Mouse (Mus musculus) liver, embryonic 13.5 days (tissue): ENCODE data around the gene Prss34. TPM values are rescaled to one million over a fixed set of nuclear protein-coding genes. Genes with fewer than 3 reads are reported as not detected.
A peak's percentile ranks its signal among the peaks of the same experiment; 100 is the strongest.

Source experiments
- ATAC-seq: fragments of 200-750 bp; cut with Nextera tagmentation; 2 replicates; pipeline ENCODE4 v1.8.0; 2017; ENCODE audit warnings: low read depth, mild to moderate bottlenecking, moderate number of reproducible peaks, moderate library complexity
- DNase-seq: peaks from one replicate; pipeline ENCODE4 v3.0.0; 2022
- H3K27ac ChIP-seq: fragments of 300-500 bp; sonication (generic); 2 replicates; pipeline ENCODE4 v1.5.1; 2015; ENCODE audit warnings: moderate library complexity, mild to moderate bottlenecking, inconsistent platforms
- H3K27me3 ChIP-seq: fragments of 300-500 bp; sonication (generic); 2 replicates; pipeline ENCODE4 v1.6.1; 2015; ENCODE audit warnings: mild to moderate bottlenecking, inconsistent platforms
- H3K36me3 ChIP-seq: fragments of 300-500 bp; sonication (generic); 2 replicates; pipeline ENCODE4 v1.6.1; 2015; ENCODE audit warnings: mild to moderate bottlenecking, inconsistent platforms
- H3K4me1 ChIP-seq: fragments of 300-500 bp; sonication (generic); replicated peaks from 2 replicates; pipeline ENCODE4 v1.6.1; 2015; ENCODE audit warnings: inconsistent platforms
- H3K4me2 ChIP-seq: fragments of 300-500 bp; sonication (generic); 2 replicates; pipeline ENCODE4 v1.6.1; 2015; ENCODE audit warnings: inconsistent platforms, mild to moderate bottlenecking, moderate library complexity
- H3K4me3 ChIP-seq: fragments of 300-500 bp; sonication (generic); replicated peaks from 2 replicates; pipeline ENCODE4 v1.5.1; 2015; ENCODE audit warnings: mild to moderate bottlenecking, inconsistent platforms
- H3K9ac ChIP-seq: fragments of 300-500 bp; sonication (generic); 2 replicates; pipeline ENCODE4 v1.6.1; 2015; ENCODE audit warnings: mild to moderate bottlenecking, inconsistent platforms
- H3K9me3 ChIP-seq: fragments of 300-500 bp; sonication (generic); replicated peaks from 2 replicates; pipeline ENCODE4 v1.6.1; 2016; ENCODE audit warnings: inconsistent platforms
- WGBS: fragments of 180-500 bp; shearing (Covaris S2); methylation state at CpG from one replicate; pipeline ENCODE4 v1.1.7; 2015; ENCODE audit not compliant: insufficient replicate concordance; 5-methylcytosine and 5-hydroxymethylcytosine counted together
- polyA plus RNA-seq: library from polyadenylated mRNA; unstranded; fragments of >200 nt; fragmentation: Nextera tagmentation; extraction: Ambion mirVana; gene quantifications from 2 replicates; pipeline ENCODE4 v1.2.1, GENCODE M21; 2015

The Prss34 gene
- 0.82 and 1.2 TPM in 2 replicates for polyA plus RNA-seq

- H3K4me3 ChIP-seq, result no peak within 1 kb of the TSS
- DNase-seq, result no peak
- WGBS, result 53% methylated on average over 5 of the region's 5 CpGs
Observed at GRCm38 (mm10) chr17:25298094-25298493, at the start of gene Prss34. TSS of gene Prss34 (plus strand) at chr17:25298394.

GRCm38 (mm10) chr17:25250181-25250835, 47.9 kb upstream of the Prss34 start:
- Histone ChIP-seq H3K4me1 (no peaks in the 10 kb centered on the region), H3K9me3 (no peaks in the 10 kb centered on the region), H3K27ac (no peak overlapping the region), H3K9ac (no peak overlapping the region), H3K27me3 (peaks cover 53% of the 10 kb centered on the region), H3K4me2 (no peak overlapping the region), H3K4me3 (no peak overlapping the region), H3K36me3 (no peaks in the 10 kb centered on the region)
- DNase-seq (no peak), ATAC-seq (no peak)
- WGBS, result 68% methylated on average over 8 of the region's 8 CpGs

More at GRCm38 (mm10) chr17:25298094-25298493, at the start of gene Prss34:
- H3K4me1 ChIP-seq, result peaks cover 3% of the 10 kb centered on the region; the same call in 1 of the 2 replicates
- no peaks in the 10 kb centered on the region for H3K9me3 ChIP-seq
- no peak within 1 kb of the TSS for H3K9ac ChIP-seq
- H3K36me3 ChIP-seq, result no peaks in the 10 kb centered on the region
- no peak within 1 kb of the TSS for H3K27ac ChIP-seq
- no peak for ATAC-seq
- H3K4me2 ChIP-seq, result no peak within 1 kb of the TSS
- H3K27me3 ChIP-seq, result peaks cover 29% of the 10 kb centered on the region; the same call in 1 of the 2 replicates

GRCm38 (mm10) chr17:25252643-25253042, 45.6 kb upstream of the Prss34 start:
- Histone ChIP-seq H3K27ac (no peak overlapping the region), H3K4me2 (no peak overlapping the region), H3K36me3 (no peaks in the 10 kb centered on the region), H3K9me3 (no peaks in the 10 kb centered on the region), H3K4me1 (peaks cover 12% of the 10 kb centered on the region), H3K9ac (no peak overlapping the region), H3K4me3 (no peak overlapping the region), H3K27me3 (peaks cover 71% of the 10 kb centered on the region)
- ATAC-seq (no peak), DNase-seq (no peak)
- WGBS, result 46% methylated on average over 3 of the region's 3 CpGs

GRCm38 (mm10) chr17:25253760-25254159, 44.4 kb upstream of the Prss34 start:
- DNase-seq (no peak), ATAC-seq (no peak)
- WGBS, result 51% methylated on average over 10 of the region's 10 CpGs
- H3K9me3 ChIP-seq, result no peaks in the 10 kb centered on the region
- H3K9ac ChIP-seq, result no peak overlapping the region
- H3K36me3 ChIP-seq, result no peaks in the 10 kb centered on the region
- peaks cover 15% of the 10 kb centered on the region for H3K4me1 ChIP-seq
- no peak overlapping the region for H3K4me3 ChIP-seq
- H3K27ac ChIP-seq, result no peak overlapping the region
- no peak overlapping the region for H3K4me2 ChIP-seq
- peaks cover 67% of the 10 kb centered on the region for H3K27me3 ChIP-seq

- no peak for DNase-seq
- no peaks in the 10 kb centered on the region for H3K9me3 ChIP-seq
- peaks cover 67% of the 10 kb centered on the region for H3K27me3 ChIP-seq
- no peak for ATAC-seq
- H3K9ac ChIP-seq, result no peak overlapping the region
- peaks cover 13% of the 10 kb centered on the region for H3K36me3 ChIP-seq
- 0 out of 2 replicates have a peak overlapping the region, but pooled peaks have one; percentile 43 for H3K4me3 ChIP-seq
- no peak overlapping the region for H3K27ac ChIP-seq
- H3K4me1 ChIP-seq, result peaks cover 15% of the 10 kb centered on the region
- WGBS, result 51% methylated on average over 2 of the region's 2 CpGs
- no peak overlapping the region for H3K4me2 ChIP-seq
Observed at GRCm38 (mm10) chr17:25255110-25255509, 43.1 kb upstream of the Prss34 start.

- H3K9me3 ChIP-seq, result no peaks in the 10 kb centered on the region
- no peak for DNase-seq
- WGBS, result 5% methylated on average over 35 of the region's 35 CpGs
- peaks cover 18% of the 10 kb centered on the region for H3K36me3 ChIP-seq
- 0 out of 2 replicates have a peak, but pooled peaks have one; percentile 3 for ATAC-seq
- peak within 1 kb of the TSS; percentile 52 for H3K9ac ChIP-seq
- H3K4me1 ChIP-seq, result peaks cover 15% of the 10 kb centered on the region
- H3K27me3 ChIP-seq, result peaks cover 62% of the 10 kb centered on the region
- H3K27ac ChIP-seq, result no peak within 1 kb of the TSS
- H3K4me3 ChIP-seq, result peak within 1 kb of the TSS; percentile 43
- H3K4me2 ChIP-seq, result peak within 1 kb of the TSS; percentile 61
Observed at GRCm38 (mm10) chr17:25256140-25256754, 41.9 kb upstream of the Prss34 start, which contains the start of gene Baiap3. TSS of gene Baiap3 (minus strand) at chr17:25256364.

- Histone ChIP-seq H3K4me3 (no peak overlapping the region), H3K4me2 (no peak overlapping the region), H3K4me1 (peaks cover 15% of the 10 kb centered on the region), H3K27me3 (peaks cover 48% of the 10 kb centered on the region), H3K9me3 (no peaks in the 10 kb centered on the region), H3K27ac (no peak overlapping the region), H3K9ac (no peak overlapping the region), H3K36me3 (peaks cover 24% of the 10 kb centered on the region)
- 45% methylated on average over 6 of the region's 6 CpGs for WGBS
- DNase-seq (no peak), ATAC-seq (no peak)
Observed at GRCm38 (mm10) chr17:25257804-25258261, 40.4 kb upstream of the Prss34 start.

GRCm38 (mm10) chr17:25264453-25264852, 33.7 kb upstream of the Prss34 start:
- Histone ChIP-seq H3K27me3 (no peaks in the 10 kb centered on the region), H3K27ac (no peak overlapping the region), H3K9ac (no peak overlapping the region), H3K36me3 (peaks cover 84% of the 10 kb centered on the region), H3K4me2 (no peak overlapping the region), H3K4me1 (peaks cover 3% of the 10 kb centered on the region; the same call in 1 of the 2 replicates), H3K9me3 (no peaks in the 10 kb centered on the region), H3K4me3 (no peak overlapping the region)
- ATAC-seq, result no peak
- DNase-seq, result no peak
- 69% methylated on average over 3 of the region's 3 CpGs for WGBS

- H3K4me1 ChIP-seq, result peaks cover 47% of the 10 kb centered on the region
- peak overlapping the region; percentile 95 for H3K4me2 ChIP-seq
- H3K9ac ChIP-seq, result peak overlapping the region; percentile 99; the same call in 1 of the 2 replicates
- H3K9me3 ChIP-seq, result no peaks in the 10 kb centered on the region
- H3K27me3 ChIP-seq, result no peaks in the 10 kb centered on the region
- no peak for ATAC-seq
- H3K27ac ChIP-seq, result no peak overlapping the region
- peaks cover 61% of the 10 kb centered on the region for H3K36me3 ChIP-seq
- DNase-seq, result no peak
- peak overlapping the region; percentile 100 for H3K4me3 ChIP-seq
- WGBS, result 82% methylated on average over 2 of the region's 2 CpGs
Observed at GRCm38 (mm10) chr17:25270795-25271335, 27.3 kb upstream of the Prss34 start.

- no peaks in the 10 kb centered on the region for H3K27me3 ChIP-seq
- H3K9ac ChIP-seq, result peak overlapping the region; percentile 99
- peak overlapping the region; percentile 100 for H3K4me3 ChIP-seq
- H3K4me2 ChIP-seq, result peak overlapping the region; percentile 95
- H3K4me1 ChIP-seq, result peaks cover 47% of the 10 kb centered on the region
- peak; percentile 53 for ATAC-seq
- H3K27ac ChIP-seq, result peak overlapping the region; percentile 94
- no peaks in the 10 kb centered on the region for H3K9me3 ChIP-seq
- 2% methylated on average over 10 of the region's 10 CpGs for WGBS
- peak; percentile 56 for DNase-seq
- peaks cover 46% of the 10 kb centered on the region for H3K36me3 ChIP-seq
Observed at GRCm38 (mm10) chr17:25272326-25272725, 25.9 kb upstream of the Prss34 start.

GRCm38 (mm10) chr17:25272951-25273705, 25.1 kb upstream of the Prss34 start:
- H3K9ac ChIP-seq, result peak overlapping the region; percentile 99
- H3K9me3 ChIP-seq, result no peaks in the 10 kb centered on the region
- H3K27ac ChIP-seq, result peak overlapping the region; percentile 94
- H3K4me3 ChIP-seq, result peak overlapping the region; percentile 100
- DNase-seq (peak; percentile 84), ATAC-seq (peak; percentile 83)
- peaks cover 38% of the 10 kb centered on the region for H3K36me3 ChIP-seq
- peaks cover 47% of the 10 kb centered on the region for H3K4me1 ChIP-seq
- peak overlapping the region; percentile 95 for H3K4me2 ChIP-seq
- WGBS, result under 1% methylated on average over 85 of the region's 92 CpGs
- no peaks in the 10 kb centered on the region for H3K27me3 ChIP-seq
